Mouse (Mus musculus): ENCODE measurements around the gene Lgals3. TPM values are rescaled to one million over a fixed set of nuclear protein-coding genes. Genes with fewer than 3 reads are reported as not detected.
A peak's percentile ranks its signal among the peaks of the same experiment; 100 is the strongest.
"Not testable (repeated sequence)": the region's sequence is repeated elsewhere in the genome, so short reads cannot be mapped to it uniquely, and the experiment has no call there.

Lgals3 gene
- polyA plus RNA-seq (2012; ENCODE audit: insufficient read depth, insufficient read length, missing spikeins), result 4,409 and 4,976 TPM in 2 replicates

GRCm38 (mm10) chr14:47367461-47367860, at the start of gene Lgals3:
Gene Lgals3 (plus strand): TSS chr14:47367751.
- peaks cover 79% of the 10 kb centered on the region for H3K4me1 ChIP-seq (ENCODE audit: control insufficient read depth, insufficient read depth, low read length)
- no peak within 1 kb of the TSS for H3K4me3 ChIP-seq (ENCODE audit: insufficient read depth, low read length)
- TF ChIP-seq POLR2A (IDR thresholded peaks at IDR 0.05; ENCODE audit: borderline replicate concordance, low read depth, low read length) (no peak), CTCF (IDR thresholded peaks at IDR 0.05; ENCODE audit: low read depth, low read length) (no peak)
- peak within 1 kb of the TSS; percentile 16; the same call in 1 of the 2 replicates for H3K27ac ChIP-seq (ENCODE audit: insufficient read depth, low read depth, low read length)

- Histone ChIP-seq H3K27ac (ENCODE audit: insufficient read depth, low read depth, low read length) (no peak overlapping the region), H3K4me1 (ENCODE audit: control insufficient read depth, insufficient read depth, low read length) (no peaks in the 10 kb centered on the region)
- no peak for TF ChIP-seq CTCF (IDR thresholded peaks at IDR 0.05; ENCODE audit: low read depth, low read length)
- no peak for TF ChIP-seq POLR2A (IDR thresholded peaks at IDR 0.05; ENCODE audit: borderline replicate concordance, low read depth, low read length)
Observed at GRCm38 (mm10) chr14:47319362-47319761, 48.2 kb upstream of the Lgals3 start.

GRCm38 (mm10) chr14:47321581-47321980, 46.0 kb upstream of the Lgals3 start:
- not testable (repeated sequence) for H3K27ac ChIP-seq (ENCODE audit: insufficient read depth, low read depth, low read length); H3K4me1 ChIP-seq (ENCODE audit: control insufficient read depth, insufficient read depth, low read length); H3K4me3 ChIP-seq (ENCODE audit: insufficient read depth, low read length)

More at GRCm38 (mm10) chr14:47319362-47319761, 48.2 kb upstream of the Lgals3 start:
- no peak overlapping the region for H3K4me3 ChIP-seq (ENCODE audit: insufficient read depth, low read length)

DNA sequence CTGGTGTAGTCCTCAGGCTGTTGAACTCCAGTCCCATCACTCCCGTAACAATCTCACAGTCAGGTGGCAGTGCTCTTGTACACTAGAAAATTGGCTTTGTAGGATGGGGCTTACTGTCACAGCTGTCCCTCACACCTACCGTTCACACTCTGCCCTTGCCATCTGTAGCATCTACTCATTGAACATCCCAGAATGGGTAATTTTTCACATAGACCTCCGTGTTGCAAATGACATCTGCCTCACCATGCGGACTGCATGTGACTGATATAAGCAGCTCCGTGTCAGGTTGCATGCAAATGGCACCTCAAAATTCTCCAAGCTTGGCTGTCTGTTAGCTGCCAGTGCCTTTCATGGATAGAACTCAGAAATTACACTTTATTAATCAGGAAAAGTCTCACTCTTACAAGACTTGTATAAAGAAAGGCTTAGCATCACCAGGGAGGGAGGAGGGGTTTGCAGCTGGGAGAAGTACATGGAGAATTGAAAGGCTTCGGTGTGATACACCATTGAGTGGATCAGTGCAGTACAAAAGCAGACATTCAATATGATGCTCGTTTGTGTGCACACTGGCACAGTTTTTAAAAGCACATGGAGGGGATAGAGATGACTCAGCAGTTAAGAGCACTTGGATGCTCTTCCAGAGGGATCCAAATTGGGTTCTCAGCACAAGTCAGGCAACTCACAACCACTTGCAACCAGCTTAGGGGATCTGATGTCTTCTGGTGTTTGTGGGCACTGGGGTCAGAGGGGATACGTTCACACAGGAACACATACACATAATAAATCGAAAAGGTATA, 41.4 kb upstream of the Lgals3 start:
- Histone ChIP-seq H3K27ac (ENCODE audit: insufficient read depth, low read depth, low read length) (no peak overlapping the region), H3K4me1 (ENCODE audit: control insufficient read depth, insufficient read depth, low read length) (peaks cover 12% of the 10 kb centered on the region), H3K4me3 (ENCODE audit: insufficient read depth, low read length) (no peak overlapping the region)
- TF ChIP-seq CTCF (IDR thresholded peaks at IDR 0.05; ENCODE audit: low read depth, low read length) (no peak), POLR2A (IDR thresholded peaks at IDR 0.05; ENCODE audit: borderline replicate concordance, low read depth, low read length) (no peak)

DNA sequence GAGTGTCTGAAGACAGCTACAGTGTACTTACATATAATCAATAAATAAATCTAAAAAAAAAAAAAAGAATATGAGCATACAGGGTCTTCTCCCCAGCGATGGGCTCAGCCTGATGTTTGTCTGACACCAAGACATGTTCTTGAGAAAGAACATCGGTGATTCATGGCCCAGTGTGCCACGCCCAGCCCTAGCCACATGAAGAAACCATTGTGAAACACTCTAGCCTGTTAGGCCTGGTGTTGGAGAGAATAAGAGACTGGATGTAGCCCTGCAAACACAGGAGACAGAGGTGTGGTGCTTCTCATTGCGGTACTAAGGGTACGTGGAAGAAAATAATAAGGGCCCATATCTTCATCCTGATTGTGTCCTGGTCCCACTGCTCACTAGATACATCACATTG, 40.2 kb upstream of the Lgals3 start:
- no peak overlapping the region for H3K4me3 ChIP-seq (ENCODE audit: insufficient read depth, low read length)
- peaks cover 16% of the 10 kb centered on the region for H3K4me1 ChIP-seq (ENCODE audit: control insufficient read depth, insufficient read depth, low read length)
- no peak overlapping the region for H3K27ac ChIP-seq (ENCODE audit: insufficient read depth, low read depth, low read length)
- TF ChIP-seq POLR2A (IDR thresholded peaks at IDR 0.05; ENCODE audit: borderline replicate concordance, low read depth, low read length), result no peak
- no peak for TF ChIP-seq CTCF (IDR thresholded peaks at IDR 0.05; ENCODE audit: low read depth, low read length)

DNA sequence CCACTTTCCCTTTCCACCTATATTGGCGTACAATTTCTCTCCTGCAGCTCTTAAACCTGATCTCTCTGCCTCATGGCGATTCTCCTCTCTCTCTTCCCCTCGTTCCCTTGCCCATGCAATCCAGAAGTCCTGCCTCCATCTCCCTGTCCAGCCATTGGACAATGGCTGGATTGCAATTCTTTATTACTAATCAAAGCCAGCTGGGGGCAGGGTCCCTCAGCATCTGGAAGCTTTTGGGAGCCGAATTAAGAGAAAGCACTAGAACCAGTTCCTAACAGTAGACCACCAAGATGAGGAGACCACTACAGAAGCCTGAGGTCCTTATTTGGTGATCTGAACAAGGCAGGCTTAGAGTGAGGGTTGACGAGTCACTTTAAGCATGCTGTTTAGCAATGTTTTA, 35.6 kb upstream of the Lgals3 start:
- Histone ChIP-seq H3K4me3 (ENCODE audit: insufficient read depth, low read length) (no peak overlapping the region), H3K4me1 (ENCODE audit: control insufficient read depth, insufficient read depth, low read length) (peaks cover 28% of the 10 kb centered on the region), H3K27ac (ENCODE audit: insufficient read depth, low read depth, low read length) (no peak overlapping the region)
- no peak for TF ChIP-seq CTCF (IDR thresholded peaks at IDR 0.05; ENCODE audit: low read depth, low read length)
- TF ChIP-seq POLR2A (IDR thresholded peaks at IDR 0.05; ENCODE audit: borderline replicate concordance, low read depth, low read length), result no peak

DNA sequence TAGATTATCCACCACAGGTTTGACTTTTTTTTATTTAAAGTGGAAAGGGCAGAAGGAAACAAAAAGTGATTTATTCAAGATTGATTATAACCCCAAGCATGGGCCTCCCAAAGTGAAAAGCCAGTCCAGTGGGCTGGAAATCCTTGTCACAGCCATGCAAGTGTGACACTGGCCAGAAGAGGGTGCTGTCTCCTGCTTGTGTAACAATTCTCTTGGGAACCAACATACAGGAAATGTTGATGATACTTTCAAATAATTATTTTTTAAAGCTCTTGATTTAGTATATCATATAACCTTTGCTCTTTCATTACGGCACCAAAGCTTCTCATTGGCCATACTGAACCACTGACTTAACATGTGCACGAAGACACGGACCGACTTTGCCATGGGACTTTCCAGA, 32.7 kb upstream of the Lgals3 start:
- Histone ChIP-seq H3K27ac (ENCODE audit: insufficient read depth, low read depth, low read length) (no peak overlapping the region), H3K4me1 (ENCODE audit: control insufficient read depth, insufficient read depth, low read length) (peaks cover 19% of the 10 kb centered on the region), H3K4me3 (ENCODE audit: insufficient read depth, low read length) (no peak overlapping the region)
- peak; percentile 72 for TF ChIP-seq CTCF (IDR thresholded peaks at IDR 0.05; ENCODE audit: low read depth, low read length)
- no peak for TF ChIP-seq POLR2A (IDR thresholded peaks at IDR 0.05; ENCODE audit: borderline replicate concordance, low read depth, low read length)

- Histone ChIP-seq H3K27ac (ENCODE audit: insufficient read depth, low read depth, low read length) (no peak overlapping the region), H3K4me1 (ENCODE audit: control insufficient read depth, insufficient read depth, low read length) (peaks cover 19% of the 10 kb centered on the region), H3K4me3 (ENCODE audit: insufficient read depth, low read length) (no peak overlapping the region)
- no peak for TF ChIP-seq CTCF (IDR thresholded peaks at IDR 0.05; ENCODE audit: low read depth, low read length)
- TF ChIP-seq POLR2A (IDR thresholded peaks at IDR 0.05; ENCODE audit: borderline replicate concordance, low read depth, low read length), result no peak
Observed at GRCm38 (mm10) chr14:47335300-47335699, 32.3 kb upstream of the Lgals3 start.

DNA sequence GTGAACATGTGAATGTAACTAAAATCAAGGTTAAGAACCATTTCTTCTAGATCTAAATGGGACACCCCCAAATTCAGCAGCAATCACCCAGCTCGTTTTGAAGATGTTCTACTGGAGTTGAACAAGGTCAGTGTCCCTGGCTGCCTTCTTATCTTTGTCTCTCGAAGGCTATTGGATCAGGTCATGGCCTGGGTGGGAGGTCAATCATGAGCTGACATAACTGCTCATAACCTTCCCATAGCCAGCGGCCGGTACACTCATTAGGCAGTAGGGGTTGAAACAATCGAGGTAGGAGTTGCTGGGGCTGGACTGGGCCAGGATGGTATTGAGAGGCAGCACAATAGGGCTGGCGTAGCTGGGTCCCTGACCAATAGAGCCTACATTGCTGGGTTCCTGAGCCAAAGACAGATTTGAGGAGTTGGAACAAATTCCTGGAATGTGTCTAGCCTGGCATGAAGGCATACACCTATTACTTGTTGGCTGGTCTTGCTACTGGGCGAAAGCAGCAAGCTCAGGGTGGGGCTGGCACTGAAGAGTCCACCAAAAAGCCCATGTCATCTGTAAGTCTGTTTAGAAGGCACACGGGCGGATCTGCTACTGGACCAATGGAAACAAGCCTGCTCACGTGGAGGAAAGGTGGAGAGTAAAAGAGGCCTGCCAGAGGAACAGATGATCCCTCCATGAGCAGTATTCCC, 27.2 kb upstream of the Lgals3 start:
- TF ChIP-seq POLR2A (IDR thresholded peaks at IDR 0.05; ENCODE audit: borderline replicate concordance, low read depth, low read length), result no peak
- no peak for TF ChIP-seq CTCF (IDR thresholded peaks at IDR 0.05; ENCODE audit: low read depth, low read length)
- Histone ChIP-seq H3K4me3 (ENCODE audit: insufficient read depth, low read length) (no peak overlapping the region), H3K27ac (ENCODE audit: insufficient read depth, low read depth, low read length) (no peak overlapping the region), H3K4me1 (ENCODE audit: control insufficient read depth, insufficient read depth, low read length) (peaks cover 18% of the 10 kb centered on the region)

DNA sequence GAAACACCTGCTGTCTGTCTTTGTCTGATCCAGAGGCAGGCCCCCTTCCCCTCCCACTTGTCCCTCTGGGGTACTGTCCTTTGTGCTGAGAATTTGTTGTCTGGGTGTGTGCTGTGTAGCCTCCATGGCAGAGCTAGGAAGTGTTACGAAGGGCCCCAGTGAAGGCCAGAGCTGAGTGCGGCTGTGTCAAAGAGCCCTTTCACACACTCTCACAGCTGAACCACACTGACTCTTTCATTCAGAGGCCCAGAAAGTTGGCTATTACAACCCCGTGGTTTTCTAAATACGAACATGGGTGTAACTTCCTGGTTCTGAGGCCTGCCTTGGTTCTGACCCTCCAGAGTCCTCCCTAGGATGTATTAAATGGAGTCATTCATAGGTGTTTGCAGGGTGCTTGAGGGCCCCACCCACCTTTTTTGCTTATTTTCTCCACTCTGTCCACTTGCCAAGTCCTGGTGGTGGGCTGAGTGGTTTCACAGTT, 25.7 kb upstream of the Lgals3 start:
- H3K4me1 ChIP-seq (ENCODE audit: control insufficient read depth, insufficient read depth, low read length), result peaks cover 9% of the 10 kb centered on the region
- no peak for TF ChIP-seq POLR2A (IDR thresholded peaks at IDR 0.05; ENCODE audit: borderline replicate concordance, low read depth, low read length)
- TF ChIP-seq CTCF (IDR thresholded peaks at IDR 0.05; ENCODE audit: low read depth, low read length), result no peak

More for the DNA sequence above, 25.7 kb upstream of the Lgals3 start:
- Histone ChIP-seq H3K4me3 (ENCODE audit: insufficient read depth, low read length) (no peak overlapping the region), H3K27ac (ENCODE audit: insufficient read depth, low read depth, low read length) (no peak overlapping the region)

Measured in bone marrow macrophage, adult 2 months (primary cell).